Mouse (Mus musculus): ENCODE data around the gene Zfp715. TPM values are rescaled to one million over a fixed set of nuclear protein-coding genes. Genes with fewer than 3 reads are reported as not detected.
"Not testable (repeated sequence)": the region's sequence is repeated elsewhere in the genome, so short reads cannot be mapped to it uniquely, and the experiment has no call there.

Zfp715 gene
- polyA plus RNA-seq, 1 experiment from 2014 or later = 21.6 TPM

GRCm38 (mm10) chr7:43273476-43273875, 39.6 kb downstream of the Zfp715 start:
- no peaks in the 10 kb centered on the region for H3K36me3 ChIP-seq (replicated peaks; ENCODE audit: control insufficient read depth, insufficient read depth)
- no peaks in the 10 kb centered on the region for H3K27me3 ChIP-seq (ENCODE audit: control insufficient read depth, insufficient read depth, low read length)
- no peaks in the 10 kb centered on the region for H3K4me1 ChIP-seq (replicated peaks; ENCODE audit: control insufficient read depth, insufficient read depth, low read length)
- DNase-seq (ENCODE audit: low spot score) (no peak), ATAC-seq (ENCODE audit: low FRiP score) (no peak)
- peaks cover 10% of the 10 kb centered on the region for H3K9me3 ChIP-seq (ENCODE audit: control insufficient read depth, low read length)
- H3K27ac ChIP-seq = no peak overlapping the region
- no peak overlapping the region for H3K4me3 ChIP-seq (replicated peaks; ENCODE audit: low read length)
- no peak overlapping the region for H3K9ac ChIP-seq
- H3K4me2 ChIP-seq (replicated peaks) = no peak overlapping the region
- WGBS = 67% methylated on average over 1 of the region's 1 CpGs

GRCm38 (mm10) chr7:43267359-43267758, 45.7 kb downstream of the Zfp715 start:
- H3K9ac ChIP-seq = not testable (repeated sequence)

GRCm38 (mm10) chr7:43253540-43253939, 59.6 kb downstream of the Zfp715 start:
- Histone ChIP-seq H3K27ac (no peak overlapping the region), H3K9me3 (ENCODE audit: control insufficient read depth, low read length) (peaks cover 12% of the 10 kb centered on the region; the same call in 1 of the 2 replicates), H3K36me3 (replicated peaks; ENCODE audit: control insufficient read depth, insufficient read depth) (no peaks in the 10 kb centered on the region), H3K9ac (no peak overlapping the region), H3K27me3 (ENCODE audit: control insufficient read depth, insufficient read depth, low read length) (no peaks in the 10 kb centered on the region), H3K4me1 (replicated peaks; ENCODE audit: control insufficient read depth, insufficient read depth, low read length) (no peaks in the 10 kb centered on the region), H3K4me2 (replicated peaks) (no peak overlapping the region), H3K4me3 (replicated peaks; ENCODE audit: low read length) (no peak overlapping the region)
- ATAC-seq (ENCODE audit: low FRiP score) (no peak), DNase-seq (ENCODE audit: low spot score) (no peak)
- 87% methylated on average over 7 of the region's 7 CpGs for WGBS

More at GRCm38 (mm10) chr7:43267359-43267758, 45.7 kb downstream of the Zfp715 start:
- peaks cover 35% of the 10 kb centered on the region for H3K9me3 ChIP-seq (ENCODE audit: control insufficient read depth, low read length)
- H3K27me3 ChIP-seq (ENCODE audit: control insufficient read depth, insufficient read depth, low read length); H3K27ac ChIP-seq; H3K4me3 ChIP-seq (replicated peaks; ENCODE audit: low read length); H3K4me2 ChIP-seq (replicated peaks); H3K4me1 ChIP-seq (replicated peaks; ENCODE audit: control insufficient read depth, insufficient read depth, low read length); H3K36me3 ChIP-seq (replicated peaks; ENCODE audit: control insufficient read depth, insufficient read depth); ATAC-seq (ENCODE audit: low FRiP score); DNase-seq (ENCODE audit: low spot score): not testable (repeated sequence)
- WGBS = 93% methylated on average over 13 of the region's 13 CpGs

- H3K9me3 ChIP-seq (ENCODE audit: control insufficient read depth, low read length); H3K36me3 ChIP-seq (replicated peaks; ENCODE audit: control insufficient read depth, insufficient read depth); ATAC-seq (ENCODE audit: low FRiP score); H3K27ac ChIP-seq; H3K4me3 ChIP-seq (replicated peaks; ENCODE audit: low read length); DNase-seq (ENCODE audit: low spot score); H3K4me2 ChIP-seq (replicated peaks); H3K9ac ChIP-seq; H3K27me3 ChIP-seq (ENCODE audit: control insufficient read depth, insufficient read depth, low read length); H3K4me1 ChIP-seq (replicated peaks; ENCODE audit: control insufficient read depth, insufficient read depth, low read length): not testable (repeated sequence)
- WGBS = 76% methylated on average over 1 of the region's 1 CpGs
These were observed 62.4 kb downstream of the Zfp715 start for GRCm38 (mm10) chr7:43250718-43251117.

Other genes with a start within 250 kb of the Zfp715 start
- gene Zfp936, start 199.1 kb downstream of the Zfp715 start, polyA plus RNA-seq (2014; fragmentation: Nextera tagmentation; extraction: Ambion mirVana) = not detected in 2 replicates
- gene Siglecf, start 38.0 kb upstream of the Zfp715 start, polyA plus RNA-seq (2014; fragmentation: Nextera tagmentation; extraction: Ambion mirVana) = 0.12 TPM in 1 of 2 replicates, not detected in the other
- not detected in 2 replicates for gene Siglecg, start 94.9 kb upstream of the Zfp715 start, polyA plus RNA-seq (2014; fragmentation: Nextera tagmentation; extraction: Ambion mirVana)
- gene Lim2, start 114.4 kb upstream of the Zfp715 start, polyA plus RNA-seq (2014; fragmentation: Nextera tagmentation; extraction: Ambion mirVana) = not detected in 2 replicates
- gene Nkg7, start 123.8 kb upstream of the Zfp715 start, polyA plus RNA-seq (2014; fragmentation: Nextera tagmentation; extraction: Ambion mirVana) = not detected in 2 replicates
- not detected in 2 replicates for gene Cldnd2, start 127.5 kb upstream of the Zfp715 start, polyA plus RNA-seq (2014; fragmentation: Nextera tagmentation; extraction: Ambion mirVana)
- gene Etfb, start 130.8 kb upstream of the Zfp715 start, polyA plus RNA-seq (2014; fragmentation: Nextera tagmentation; extraction: Ambion mirVana) = 122 and 144 TPM in 2 replicates
- gene Gm45233, start 130.8 kb upstream of the Zfp715 start, polyA plus RNA-seq (2014; fragmentation: Nextera tagmentation; extraction: Ambion mirVana) = 0.62 TPM in 1 of 2 replicates, not detected in the other
- gene Vsig10l, start 149.9 kb upstream of the Zfp715 start, polyA plus RNA-seq (2014; fragmentation: Nextera tagmentation; extraction: Ambion mirVana) = 15.6 and 17.8 TPM in 2 replicates
- gene Iglon5, start 176.8 kb upstream of the Zfp715 start, polyA plus RNA-seq (2014; fragmentation: Nextera tagmentation; extraction: Ambion mirVana) = 10.0 and 11.1 TPM in 2 replicates
- gene 4931406B18Rik, start 192.6 kb upstream of the Zfp715 start, polyA plus RNA-seq (2014; fragmentation: Nextera tagmentation; extraction: Ambion mirVana) = 0.31 TPM in 1 of 2 replicates, not detected in the other
- 1.1 TPM in 2 replicates for gene Cd33, start 231.1 kb upstream of the Zfp715 start, polyA plus RNA-seq (2014; fragmentation: Nextera tagmentation; extraction: Ambion mirVana)
- gene Zfp658, start 249.0 kb upstream of the Zfp715 start, polyA plus RNA-seq (2014; fragmentation: Nextera tagmentation; extraction: Ambion mirVana) = 8.0 and 8.5 TPM in 2 replicates

Measured in hindbrain, embryonic 14.5 days (tissue).